Mouse (Mus musculus) forebrain, postnatal 0 days (tissue): ENCODE results near the gene Agbl4. TPM values are rescaled to one million over a fixed set of nuclear protein-coding genes. Genes with fewer than 3 reads are reported as not detected.
A peak's percentile ranks its signal among the peaks of the same experiment; 100 is the strongest.

ENCODE experiments used
- ATAC-seq: fragments of 200-750 bp; cut with Nextera tagmentation; 2 replicates; pipeline ENCODE4 v1.8.0; 2017; ENCODE audit warnings: mild to moderate bottlenecking, moderate library complexity
- DNase-seq: peaks from one replicate; pipeline ENCODE4 v3.0.0-alpha.2; 2015
- H3K27ac ChIP-seq: fragments of 300-500 bp; sonication (generic); 2 replicates; pipeline ENCODE4 v1.5.1; 2014; ENCODE audit warnings: low read depth, mild to moderate bottlenecking, antibody characterized with exemption, low read length, moderate library complexity, mixed read lengths
- H3K27me3 ChIP-seq: fragments of 300-500 bp; sonication (generic); 2 replicates; pipeline ENCODE4 v1.6.1; 2014; ENCODE audit warnings: mild to moderate bottlenecking, low read length, mixed read lengths; ENCODE audit not compliant: insufficient read depth
- H3K36me3 ChIP-seq: fragments of 300-500 bp; sonication (generic); 2 replicates; pipeline ENCODE4 v1.6.1; 2014; ENCODE audit warnings: mild to moderate bottlenecking, moderate library complexity; ENCODE audit not compliant: insufficient read depth
- H3K4me1 ChIP-seq: fragments of 300-500 bp; sonication (generic); 2 replicates; pipeline ENCODE4 v1.6.1; 2014; ENCODE audit warnings: antibody characterized with exemption; ENCODE audit not compliant: insufficient read depth
- H3K4me2 ChIP-seq: fragments of 300-500 bp; sonication (generic); 2 replicates; pipeline ENCODE4 v1.6.1; 2014; ENCODE audit warnings: low read depth, mild to moderate bottlenecking, moderate library complexity
- H3K4me3 ChIP-seq: fragments of 300-500 bp; sonication (generic); 2 replicates; pipeline ENCODE4 v1.5.1; 2014; ENCODE audit warnings: low read depth, low read length, mixed read lengths
- H3K9ac ChIP-seq: fragments of 300-500 bp; sonication (generic); 2 replicates; pipeline ENCODE4 v1.6.1; 2014; ENCODE audit warnings: mild to moderate bottlenecking
- H3K9me3 ChIP-seq: fragments of 300-500 bp; sonication (generic); 2 replicates; pipeline ENCODE4 v1.6.1; 2016; ENCODE audit warnings: low read length
- CTCF ChIP-seq: sonication (generic); IDR thresholded peaks from 2 replicates; pipeline ENCODE4 v1.5.1; 2016; ENCODE audit warnings: antibody characterized with exemption, control low read depth, low read depth
- WGBS: fragments of 180-500 bp; shearing (Covaris S2); extraction: QIAGEN DNeasy Blood & Tissue Kit; methylation state at CpG from one replicate; pipeline ENCODE4 v1.1.7; 2014; 5-methylcytosine and 5-hydroxymethylcytosine counted together
- polyA plus RNA-seq: library from polyadenylated mRNA; unstranded; fragments of >200 nt; fragmentation: Nextera tagmentation; extraction: Ambion mirVana; gene quantifications from 2 replicates; pipeline ENCODE4 v1.2.1, GENCODE M21; 2015
- total RNA-seq: library from RNA; depleted of rRNA; stranded (reverse); fragments of >200 nt; gene quantifications from 2 replicates; pipeline ENCODE4 v1.2.3, GENCODE M21; 2014

The Agbl4 gene
- total and polyA plus RNA-seq, 2 experiments from 2014 or later: 3.3 to 6.2 TPM

DNA sequence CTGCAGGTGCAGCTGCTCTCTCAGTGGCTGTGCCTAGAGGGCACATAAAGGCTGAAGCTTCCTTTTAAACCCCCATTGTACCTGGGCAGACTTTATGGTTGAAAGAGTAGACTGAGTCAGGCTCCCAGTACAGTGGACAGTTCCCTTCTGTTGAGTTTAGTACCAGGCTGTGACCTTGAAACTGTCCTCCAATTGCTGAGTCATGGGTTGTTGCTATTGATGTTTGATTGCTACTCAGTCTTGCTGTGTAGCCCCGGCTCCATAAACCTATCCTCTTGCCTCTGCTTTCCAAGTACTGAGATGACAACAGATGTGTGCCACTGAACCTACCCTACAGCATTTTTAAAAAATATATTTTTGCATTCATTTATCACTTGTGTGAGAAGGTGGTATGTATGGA lies 1190.8 kb downstream of the Agbl4 start:
- no peak overlapping the region for H3K9ac ChIP-seq
- DNase-seq (no peak), ATAC-seq (no peak)
- no peak overlapping the region for H3K4me2 ChIP-seq
- peaks cover 5% of the 10 kb centered on the region; the same call in 1 of the 2 replicates for H3K4me1 ChIP-seq
- H3K27me3 ChIP-seq: no peaks in the 10 kb centered on the region
- H3K4me3 ChIP-seq: no peak overlapping the region
- H3K36me3 ChIP-seq: no peaks in the 10 kb centered on the region
- H3K27ac ChIP-seq: no peak overlapping the region
- 93% methylated on average over 1 of the region's 1 CpGs for WGBS
- TF ChIP-seq CTCF: no peak
- no peaks in the 10 kb centered on the region for H3K9me3 ChIP-seq

GRCm38 (mm10) chr4:111589467-111590170 lies 1192.2 kb downstream of the Agbl4 start:
- Histone ChIP-seq H3K4me3 (no peak overlapping the region), H3K27me3 (no peaks in the 10 kb centered on the region), H3K9me3 (no peaks in the 10 kb centered on the region), H3K9ac (no peak overlapping the region), H3K27ac (no peak overlapping the region), H3K4me2 (no peak overlapping the region), H3K4me1 (no peaks in the 10 kb centered on the region), H3K36me3 (no peaks in the 10 kb centered on the region)
- no peak for TF ChIP-seq CTCF
- ATAC-seq (no peak), DNase-seq (no peak)
- 91% methylated on average over 4 of the region's 4 CpGs for WGBS

DNA sequence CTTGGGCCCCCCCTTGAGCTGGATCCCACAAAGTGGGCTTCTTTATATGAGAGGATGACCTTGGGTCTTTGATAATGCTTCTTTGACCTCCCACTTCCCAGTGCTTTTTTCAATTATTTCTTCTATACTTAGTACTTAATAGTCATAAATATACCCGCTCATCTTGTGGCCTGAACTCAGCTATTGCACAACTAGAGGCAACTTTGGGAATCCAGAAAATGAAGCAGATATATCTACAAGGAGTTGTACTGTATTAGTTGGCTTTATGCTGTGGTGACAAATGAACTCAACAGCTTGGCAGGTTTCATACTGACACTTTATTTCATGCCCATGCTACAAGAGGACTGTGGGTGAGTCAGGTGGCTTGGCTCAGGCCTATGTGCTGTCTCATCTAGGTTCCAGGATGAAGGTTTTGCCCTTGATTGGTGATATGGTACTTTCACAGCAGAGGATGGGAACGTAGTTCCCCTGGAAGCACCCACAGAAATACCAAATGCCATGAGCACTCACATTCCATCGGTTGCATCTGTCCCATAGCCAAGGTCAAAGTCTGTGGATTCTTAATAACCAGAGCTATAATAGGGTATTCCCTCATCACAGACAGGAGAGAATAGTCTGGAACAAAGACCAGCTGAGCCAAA lies 1197.3 kb downstream of the Agbl4 start:
- H3K4me3 ChIP-seq: no peak overlapping the region
- no peaks in the 10 kb centered on the region for H3K27me3 ChIP-seq
- no peak for DNase-seq
- ATAC-seq: no peak
- no peak overlapping the region for H3K4me2 ChIP-seq
- H3K36me3 ChIP-seq: no peaks in the 10 kb centered on the region
- no peak overlapping the region for H3K9ac ChIP-seq
- no peaks in the 10 kb centered on the region for H3K9me3 ChIP-seq
- H3K4me1 ChIP-seq: no peaks in the 10 kb centered on the region
- WGBS: 96% methylated on average over 3 of the region's 3 CpGs
- TF ChIP-seq CTCF: no peak
- H3K27ac ChIP-seq: no peak overlapping the region

DNA sequence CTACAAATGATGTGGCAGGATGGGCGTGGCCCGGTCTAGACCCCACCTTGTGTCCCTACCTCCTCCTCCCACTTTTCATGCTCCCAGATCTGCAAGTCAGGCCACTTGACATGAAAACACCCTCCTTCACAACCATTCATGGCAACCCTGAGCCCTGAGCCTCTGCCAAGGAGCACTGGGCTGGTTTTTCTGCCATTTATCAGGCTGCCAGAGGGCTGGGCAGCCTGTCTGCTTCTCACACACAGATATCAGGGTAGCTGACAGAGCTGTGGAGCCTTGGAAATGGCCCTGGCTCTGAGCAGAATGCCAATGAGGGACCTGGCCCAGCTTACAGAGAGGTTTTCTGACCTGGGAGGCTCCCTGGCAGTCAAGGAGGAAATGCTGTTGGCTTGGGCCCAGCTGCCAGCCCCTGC lies 1199.8 kb downstream of the Agbl4 start:
- H3K4me2 ChIP-seq: no peak overlapping the region
- H3K9ac ChIP-seq: no peak overlapping the region
- H3K27me3 ChIP-seq: no peaks in the 10 kb centered on the region
- WGBS: 40% methylated on average over 2 of the region's 2 CpGs
- no peak for TF ChIP-seq CTCF
- no peaks in the 10 kb centered on the region for H3K9me3 ChIP-seq
- no peak overlapping the region for H3K27ac ChIP-seq
- H3K4me1 ChIP-seq: no peaks in the 10 kb centered on the region
- no peak overlapping the region for H3K4me3 ChIP-seq
- DNase-seq (peak; percentile 79), ATAC-seq (peak; percentile 97)
- H3K36me3 ChIP-seq: no peaks in the 10 kb centered on the region

DNA sequence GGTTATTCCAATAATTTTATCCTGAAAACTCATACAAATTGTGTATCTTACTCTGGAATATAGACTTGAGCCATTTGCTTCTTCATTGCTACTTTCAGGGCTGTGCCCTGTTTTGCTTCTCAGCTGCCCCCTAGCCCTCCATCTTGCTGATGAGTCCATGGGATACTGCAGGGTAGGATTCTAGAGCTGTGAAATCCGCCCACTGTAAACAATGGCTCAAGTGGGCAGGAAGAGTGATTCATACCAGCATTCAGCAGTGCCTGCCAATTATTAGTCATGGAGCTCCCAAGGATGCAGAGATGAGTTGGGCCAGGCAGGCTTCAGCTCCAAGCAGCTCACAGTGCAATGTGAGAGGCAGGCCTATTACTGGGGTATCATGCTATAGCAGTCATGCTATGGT lies 1200.5 kb downstream of the Agbl4 start:
- no peak for TF ChIP-seq CTCF
- no peaks in the 10 kb centered on the region for H3K9me3 ChIP-seq
- no peak for ATAC-seq
- H3K4me2 ChIP-seq: no peak overlapping the region
- 46% methylated on average over 1 of the region's 1 CpGs for WGBS
- DNase-seq: no peak
- H3K36me3 ChIP-seq: no peaks in the 10 kb centered on the region
- no peak overlapping the region for H3K9ac ChIP-seq
- H3K4me1 ChIP-seq: no peaks in the 10 kb centered on the region
- H3K27ac ChIP-seq: no peak overlapping the region
- no peaks in the 10 kb centered on the region for H3K27me3 ChIP-seq
- H3K4me3 ChIP-seq: no peak overlapping the region

- ATAC-seq (no peak), DNase-seq (no peak)
- no peak overlapping the region for H3K4me2 ChIP-seq
- no peak overlapping the region for H3K4me3 ChIP-seq
- no peaks in the 10 kb centered on the region for H3K36me3 ChIP-seq
- TF ChIP-seq CTCF: no peak
- WGBS: 83% methylated on average over 2 of the region's 2 CpGs
- no peaks in the 10 kb centered on the region for H3K27me3 ChIP-seq
- H3K9me3 ChIP-seq: no peaks in the 10 kb centered on the region
- H3K27ac ChIP-seq: no peak overlapping the region
- no peaks in the 10 kb centered on the region for H3K4me1 ChIP-seq
- H3K9ac ChIP-seq: no peak overlapping the region
These were observed 1205.7 kb downstream of the Agbl4 start for GRCm38 (mm10) chr4:111603194-111603593.

- Histone ChIP-seq H3K4me3 (no peak overlapping the region), H3K36me3 (no peaks in the 10 kb centered on the region), H3K27me3 (no peaks in the 10 kb centered on the region), H3K27ac (no peak overlapping the region), H3K9me3 (no peaks in the 10 kb centered on the region), H3K4me2 (no peak overlapping the region), H3K4me1 (no peaks in the 10 kb centered on the region), H3K9ac (no peak overlapping the region)
- WGBS: 66% methylated on average over 8 of the region's 8 CpGs
- ATAC-seq (no peak), DNase-seq (no peak)
- no peak for TF ChIP-seq CTCF
These were observed 1210.5 kb downstream of the Agbl4 start for GRCm38 (mm10) chr4:111607826-111608500.
